Mouse (Mus musculus): ENCODE results near the gene Gm45717.

DNA sequence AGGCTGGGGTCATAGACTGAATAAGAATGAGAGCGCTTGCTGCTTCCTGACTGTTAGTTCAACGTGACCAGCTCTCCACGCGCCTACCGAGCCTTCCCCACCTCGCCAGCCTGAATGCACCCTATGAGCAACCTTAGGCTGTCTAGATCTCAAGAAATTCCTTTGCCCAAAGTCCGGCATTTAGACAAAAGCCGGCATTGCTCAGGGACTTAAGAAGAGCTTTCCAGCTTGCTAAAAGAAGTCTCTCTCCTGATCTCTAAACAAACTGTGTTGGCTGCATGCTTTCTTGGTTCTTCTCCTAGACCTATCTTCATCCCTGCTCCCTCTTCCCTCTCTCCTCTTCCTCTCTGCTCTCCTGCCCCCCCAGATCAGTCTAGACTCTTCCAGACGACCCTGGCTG lies 19.2 kb upstream of the Gm45717 start:
- TF ChIP-seq CTCF (conservative IDR thresholded peaks at IDR 0.05; ENCODE audit: insufficient read depth, insufficient read length, low read depth, low read length) (no peak), POLR2A (IDR thresholded peaks at IDR 0.05; ENCODE audit: low read depth, low read length) (no peak)
